Mouse (Mus musculus) brain, embryonic 14.5 days (tissue): ENCODE measurements around the gene Hmga2. TPM values are rescaled to one million over a fixed set of nuclear protein-coding genes. Genes with fewer than 3 reads are reported as not detected.

Experiments used
- DNase-seq: peaks from one replicate; pipeline ENCODE4 v3.0.0-alpha.2; 2011; ENCODE audit warnings: low read depth
- CTCF ChIP-seq: fragments of 200-500 bp; IDR thresholded peaks from 2 replicates; pipeline ENCODE4 v1.5.1; 2012; ENCODE audit warnings: inconsistent platforms, mild to moderate bottlenecking, moderate library complexity, borderline replicate concordance; ENCODE audit not compliant: insufficient read depth, insufficient read length; ENCODE audit errors: extremely low read depth
- POLR2A ChIP-seq: fragments of 200-500 bp; IDR thresholded peaks from 2 replicates; pipeline ENCODE4 v1.6.1; 2012; ENCODE audit warnings: mild to moderate bottlenecking, inconsistent platforms, borderline replicate concordance; ENCODE audit not compliant: poor library complexity, insufficient read depth, insufficient read length, severe bottlenecking; ENCODE audit errors: extremely low read depth
- polyA plus RNA-seq: library from polyadenylated mRNA; depleted of rRNA; stranded (reverse); fragments of >200 nt; gene quantifications from 2 replicates; pipeline ENCODE4 v1.2.3, GENCODE M21; 2012

Hmga2 gene
- polyA plus RNA-seq, 1 experiment, result 8.1 TPM

GRCm38 (mm10) chr10:120491477-120491876 is 15.2 kb upstream of the Hmga2 start:
- TF ChIP-seq CTCF (no peak), POLR2A (no peak)
- DNase-seq, result no peak

DNA sequence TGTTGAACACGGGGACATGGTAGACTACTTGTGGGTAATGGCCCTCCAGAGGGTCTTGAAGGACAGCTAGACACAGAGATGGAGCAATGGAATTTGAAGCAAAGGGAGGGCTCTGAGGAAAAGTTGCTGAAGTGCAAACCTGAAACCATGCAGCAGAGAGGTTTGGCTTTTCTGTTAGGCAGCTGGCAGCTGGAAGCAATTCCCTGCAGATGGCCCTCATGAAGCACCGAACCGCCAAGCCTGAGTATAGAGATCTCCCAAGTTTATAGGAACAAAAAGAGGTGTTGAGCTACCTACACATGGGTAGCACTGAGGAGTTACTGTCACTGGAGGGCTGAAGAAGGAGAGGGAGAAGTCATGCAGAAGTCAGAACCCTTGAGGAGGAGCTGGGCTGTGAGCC is 13.3 kb upstream of the Hmga2 start:
- no peak for DNase-seq
- TF ChIP-seq POLR2A (no peak), CTCF (no peak)

GRCm38 (mm10) chr10:120488526-120488925 is 12.3 kb upstream of the Hmga2 start:
- TF ChIP-seq CTCF (no peak), POLR2A (no peak)
- no peak for DNase-seq

DNA sequence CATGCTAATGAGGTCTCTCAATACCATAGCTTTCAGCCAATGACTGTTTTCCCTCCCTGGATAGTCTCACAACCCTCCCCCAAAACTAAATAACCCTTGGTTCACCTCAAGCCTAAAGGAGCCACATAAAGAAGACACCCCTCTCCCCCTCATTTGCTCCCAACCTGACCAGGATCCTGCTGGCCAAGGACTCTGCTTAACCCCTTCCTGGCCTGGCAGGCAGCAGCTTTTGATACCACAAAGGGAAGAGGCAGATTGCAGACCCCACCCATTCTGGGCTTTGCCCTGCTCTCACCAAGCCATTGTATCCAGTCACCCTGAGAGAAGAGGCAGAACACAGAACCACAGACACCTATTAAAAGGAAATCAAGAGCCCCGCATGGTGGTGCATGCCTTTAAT is 11.6 kb upstream of the Hmga2 start:
- TF ChIP-seq CTCF (no peak), POLR2A (no peak)
- DNase-seq, result no peak

DNA sequence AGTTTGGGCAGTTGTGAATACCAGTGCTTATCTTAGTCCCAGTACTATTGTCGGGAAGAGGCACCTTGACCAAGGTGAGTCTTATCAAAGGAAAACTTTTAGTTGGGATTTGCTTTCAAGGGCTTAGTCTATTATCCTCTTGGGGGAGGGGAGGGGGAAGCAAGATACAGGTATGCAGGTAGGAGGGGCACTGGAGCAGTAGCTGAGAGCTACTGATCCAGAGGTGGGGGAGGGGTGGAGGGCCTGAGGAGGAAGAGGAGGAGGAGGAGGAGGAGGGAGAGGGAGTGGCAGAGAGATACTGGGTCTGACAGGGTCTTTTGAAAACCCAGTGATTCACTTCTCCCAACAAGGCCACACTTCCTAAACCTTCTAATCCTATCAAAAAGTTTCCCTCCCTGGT is 9.2 kb upstream of the Hmga2 start:
- no peak for DNase-seq
- TF ChIP-seq CTCF (no peak), POLR2A (no peak)

- TF ChIP-seq CTCF (no peak), POLR2A (no peak)
- no peak for DNase-seq
These were observed 7.9 kb upstream of the Hmga2 start for GRCm38 (mm10) chr10:120484144-120484543.

GRCm38 (mm10) chr10:120478164-120478563 is 1.9 kb upstream of the Hmga2 start:
- DNase-seq, result peak; percentile 77
- TF ChIP-seq CTCF, result no peak
- no peak for TF ChIP-seq POLR2A

DNA sequence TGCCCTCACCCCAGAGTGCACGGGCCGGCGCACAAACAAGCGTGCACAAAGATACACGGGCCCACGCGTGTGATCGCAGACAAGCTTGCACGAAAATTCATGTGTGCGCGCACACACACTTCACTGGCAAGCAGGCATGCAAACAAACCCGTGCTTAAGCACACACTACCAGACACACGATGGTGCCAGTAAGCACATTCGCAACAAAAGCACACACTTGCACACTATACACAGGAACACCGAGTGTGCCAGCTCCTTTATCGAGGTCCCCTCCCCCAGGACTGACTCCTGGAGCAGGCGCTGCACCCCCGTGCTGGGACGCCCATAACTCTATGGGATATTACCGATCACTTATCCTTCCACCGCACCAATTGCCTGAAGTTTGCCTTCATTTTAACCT is 1.2 kb upstream of the Hmga2 start:
- peak; percentile 69 for DNase-seq
- no peak for TF ChIP-seq POLR2A
- TF ChIP-seq CTCF, result no peak

GRCm38 (mm10) chr10:120476516-120477336 is 457 bp upstream of the Hmga2 start:
- TF ChIP-seq CTCF (no peak), POLR2A (no peak)

GRCm38 (mm10) chr10:120475041-120475541 is 1.2 kb downstream of the Hmga2 start:
- DNase-seq, result peak; percentile 61
- TF ChIP-seq CTCF (no peak), POLR2A (no peak)

More at GRCm38 (mm10) chr10:120476516-120477336, 457 bp upstream of the Hmga2 start:
- DNase-seq, result peak; percentile 81

GRCm38 (mm10) chr10:120474301-120474700 is 2.0 kb downstream of the Hmga2 start:
- DNase-seq, result peak; percentile 77
- TF ChIP-seq CTCF, result no peak
- no peak for TF ChIP-seq POLR2A

GRCm38 (mm10) chr10:120473218-120473617 is 3.1 kb downstream of the Hmga2 start:
- peak; percentile 14 for DNase-seq
- TF ChIP-seq POLR2A (no peak), CTCF (no peak)
